Mouse (Mus musculus) kidney, embryonic 15.5 days (tissue): ENCODE results near the gene Ppp1r13l. TPM values are rescaled to one million over a fixed set of nuclear protein-coding genes. Genes with fewer than 3 reads are reported as not detected.

Source experiments
- ATAC-seq: fragments of 200-750 bp; cut with Nextera tagmentation; replicated peaks from 2 replicates; pipeline ENCODE4 v1.8.0; 2017; ENCODE audit warnings: moderate TSS enrichment; ENCODE audit not compliant: low FRiP score
- H3K27ac ChIP-seq: fragments of 300-500 bp; sonication (generic); 2 replicates; pipeline ENCODE4 v1.5.1; 2015; ENCODE audit warnings: mild to moderate bottlenecking, inconsistent platforms
- H3K27me3 ChIP-seq: fragments of 300-500 bp; sonication (generic); 2 replicates; pipeline ENCODE4 v1.6.1; 2015; ENCODE audit warnings: inconsistent platforms
- H3K36me3 ChIP-seq: fragments of 300-500 bp; sonication (generic); 2 replicates; pipeline ENCODE4 v1.6.1; 2015; ENCODE audit warnings: inconsistent platforms
- H3K4me1 ChIP-seq: fragments of 300-500 bp; sonication (generic); 2 replicates; pipeline ENCODE4 v1.6.1; 2015; ENCODE audit warnings: inconsistent platforms
- H3K4me2 ChIP-seq: fragments of 300-500 bp; sonication (generic); 2 replicates; pipeline ENCODE4 v1.6.1; 2015; ENCODE audit warnings: moderate library complexity, mild to moderate bottlenecking, inconsistent platforms
- H3K4me3 ChIP-seq: fragments of 300-500 bp; sonication (generic); replicated peaks from 2 replicates; pipeline ENCODE4 v1.5.1; 2015; ENCODE audit warnings: mild to moderate bottlenecking, inconsistent platforms
- H3K9ac ChIP-seq: fragments of 300-500 bp; sonication (generic); 2 replicates; pipeline ENCODE4 v1.6.1; 2015; ENCODE audit warnings: mild to moderate bottlenecking, inconsistent platforms
- H3K9me3 ChIP-seq: fragments of 300-500 bp; sonication (generic); replicated peaks from 2 replicates; pipeline ENCODE4 v1.6.1; 2016; ENCODE audit warnings: inconsistent platforms
- WGBS: fragments of 180-500 bp; shearing (Covaris S2); methylation state at CpG from one replicate; pipeline ENCODE4 v1.1.7; 2015; ENCODE audit warnings: mixed read lengths; 5-methylcytosine and 5-hydroxymethylcytosine counted together
- microRNA counts: library from miRNA; unstranded; fragments of <30 nt; microRNA quantifications from one replicate; lab custom pipeline; 2016
- microRNA-seq: library from miRNA; unstranded; fragments of <30 nt; microRNA quantifications from one replicate; pipeline ENCODE4, GENCODE M21; 2016
- polyA plus RNA-seq: library from polyadenylated mRNA; unstranded; fragments of >200 nt; fragmentation: Nextera tagmentation; extraction: Ambion mirVana; gene quantifications from 2 replicates; pipeline ENCODE4 v1.2.1, GENCODE M21; 2015

Ppp1r13l gene
- polyA plus RNA-seq, 1 experiment from 2014 or later, result 5.5 TPM

- ATAC-seq, result no peak
- Histone ChIP-seq H3K4me2 (no peak overlapping the region), H3K27me3 (peaks cover 16% of the 10 kb centered on the region), H3K27ac (no peak overlapping the region), H3K4me1 (peaks cover 2% of the 10 kb centered on the region), H3K9me3 (no peaks in the 10 kb centered on the region), H3K9ac (no peak overlapping the region), H3K36me3 (peaks cover 66% of the 10 kb centered on the region), H3K4me3 (no peak overlapping the region)
- WGBS, result 65% methylated on average over 6 of the region's 6 CpGs
Observed at GRCm38 (mm10) chr7:19426349-19426748, 66.8 kb downstream of the Ppp1r13l start.

GRCm38 (mm10) chr7:19426888-19427287, 67.3 kb downstream of the Ppp1r13l start:
- Histone ChIP-seq H3K4me3 (no peak overlapping the region), H3K36me3 (peaks cover 72% of the 10 kb centered on the region), H3K9ac (no peak overlapping the region), H3K4me2 (no peak overlapping the region), H3K27ac (no peak overlapping the region), H3K4me1 (no peaks in the 10 kb centered on the region), H3K27me3 (peaks cover 10% of the 10 kb centered on the region), H3K9me3 (no peaks in the 10 kb centered on the region)
- WGBS, result 91% methylated on average over 6 of the region's 6 CpGs
- no peak for ATAC-seq

MicroRNAs within 50 kb of the gene (microRNA counts, 519-probe panel; counts per million panel counts)
- microRNA mmu-miR-343 (lab: Ali Mortazavi, UCI), result 31.7 counts per million

Small RNA genes within 50 kb of the gene (microRNA-seq; reads per million reads assigned to microRNA genes)
- gene Mir343, result not detected

Other genes with a start within 250 kb of the Ppp1r13l start
- gene Gm4969, start 241.4 kb upstream of the Ppp1r13l start, polyA plus RNA-seq, result 2.9 and 3.4 TPM in 2 replicates
- 16.1 and 16.3 TPM in 2 replicates for gene Fbxo46, start 239.9 kb upstream of the Ppp1r13l start, polyA plus RNA-seq
- gene Qpctl, start 210.5 kb upstream of the Ppp1r13l start, polyA plus RNA-seq, result 13.5 and 14.4 TPM in 2 replicates
- 157 and 162 TPM in 2 replicates for gene Snrpd2, start 210.0 kb upstream of the Ppp1r13l start, polyA plus RNA-seq
- gene Gipr, start 193.6 kb upstream of the Ppp1r13l start, polyA plus RNA-seq, result 0.76 and 1.0 TPM in 2 replicates
- 9.5 and 16.8 TPM in 2 replicates for gene Eml2, start 183.3 kb upstream of the Ppp1r13l start, polyA plus RNA-seq
- gene Gpr4, start 147.2 kb upstream of the Ppp1r13l start, polyA plus RNA-seq, result 2.7 and 3.3 TPM in 2 replicates
- gene Opa3, start 131.4 kb upstream of the Ppp1r13l start, polyA plus RNA-seq, result 38.8 and 40.5 TPM in 2 replicates
- gene Vasp, start 87.9 kb upstream of the Ppp1r13l start, polyA plus RNA-seq, result 87.4 and 89.8 TPM in 2 replicates
- gene Ppm1n, start 79.7 kb upstream of the Ppp1r13l start, polyA plus RNA-seq, result 0.13 TPM in 1 of 2 replicates, not detected in the other
- 8.3 and 9.2 TPM in 2 replicates for gene Rtn2, start 77.1 kb upstream of the Ppp1r13l start, polyA plus RNA-seq
- gene Fosb, start 49.7 kb upstream of the Ppp1r13l start, polyA plus RNA-seq, result 0.09 and 0.26 TPM in 2 replicates
- 85.7 and 87.2 TPM in 2 replicates for gene Ercc1, start 15.0 kb upstream of the Ppp1r13l start, polyA plus RNA-seq
- gene Cd3eap, start 266 bp upstream of the Ppp1r13l start, polyA plus RNA-seq, result 27.0 and 28.3 TPM in 2 replicates
- 16.0 and 19.5 TPM in 2 replicates for gene Ercc2, start 22.3 kb downstream of the Ppp1r13l start, polyA plus RNA-seq
- gene Klc3, start 44.4 kb downstream of the Ppp1r13l start, polyA plus RNA-seq, result 5.1 and 6.3 TPM in 2 replicates
- 22.6 and 58.1 TPM in 2 replicates for gene Ckm, start 45.0 kb downstream of the Ppp1r13l start, polyA plus RNA-seq
- gene Mark4, start 99.1 kb downstream of the Ppp1r13l start, polyA plus RNA-seq, result 6.6 and 9.4 TPM in 2 replicates
- gene Exoc3l2, start 103.6 kb downstream of the Ppp1r13l start, polyA plus RNA-seq, result 3.0 TPM in 2 replicates
- 2.3 and 2.6 TPM in 2 replicates for gene Bloc1s3, start 148.6 kb downstream of the Ppp1r13l start, polyA plus RNA-seq
- gene Trappc6a, start 148.6 kb downstream of the Ppp1r13l start, polyA plus RNA-seq, result 76.2 and 81.2 TPM in 2 replicates
- gene Nkpd1, start 158.1 kb downstream of the Ppp1r13l start, polyA plus RNA-seq, result 0.10 and 0.15 TPM in 2 replicates
- 21.3 and 24.4 TPM in 2 replicates for gene Ppp1r37, start 203.3 kb downstream of the Ppp1r13l start, polyA plus RNA-seq
- gene Zfp296, start 217.5 kb downstream of the Ppp1r13l start, polyA plus RNA-seq, result 0.55 and 0.66 TPM in 2 replicates
- gene Gemin7, start 217.8 kb downstream of the Ppp1r13l start, polyA plus RNA-seq, result 148 and 161 TPM in 2 replicates
- 50.6 and 58.6 TPM in 2 replicates for gene Clasrp, start 244.7 kb downstream of the Ppp1r13l start, polyA plus RNA-seq